Mouse (Mus musculus) lung, postnatal 0 days (tissue): ENCODE measurements around the gene Tsr2.

Experiments
- CTCF ChIP-seq: IDR thresholded peaks from 2 replicates; pipeline ENCODE4 v1.5.1; 2016; ENCODE audit warnings: antibody characterized with exemption, mild to moderate bottlenecking
- EP300 ChIP-seq: IDR thresholded peaks from 2 replicates; pipeline ENCODE4 v1.6.1; 2016; ENCODE audit warnings: antibody characterized with exemption, mild to moderate bottlenecking, control low read depth

- no peak for TF ChIP-seq EP300
- TF ChIP-seq CTCF: no peak
Measured at GRCm38 (mm10) chrX:151049661-151050215, 46.6 kb downstream of the Tsr2 start.
